Mouse (Mus musculus) liver, embryonic 14.5 days (tissue): ENCODE data around the gene Ank2.

Experiments
- CTCF ChIP-seq: IDR thresholded peaks from 2 replicates; pipeline ENCODE4 v1.5.1; 2016; ENCODE audit warnings: antibody characterized with exemption, low read depth, control low read depth
- EP300 ChIP-seq: IDR thresholded peaks from 2 replicates; pipeline ENCODE4 v1.6.1; 2016; ENCODE audit warnings: antibody characterized with exemption, low read depth

DNA sequence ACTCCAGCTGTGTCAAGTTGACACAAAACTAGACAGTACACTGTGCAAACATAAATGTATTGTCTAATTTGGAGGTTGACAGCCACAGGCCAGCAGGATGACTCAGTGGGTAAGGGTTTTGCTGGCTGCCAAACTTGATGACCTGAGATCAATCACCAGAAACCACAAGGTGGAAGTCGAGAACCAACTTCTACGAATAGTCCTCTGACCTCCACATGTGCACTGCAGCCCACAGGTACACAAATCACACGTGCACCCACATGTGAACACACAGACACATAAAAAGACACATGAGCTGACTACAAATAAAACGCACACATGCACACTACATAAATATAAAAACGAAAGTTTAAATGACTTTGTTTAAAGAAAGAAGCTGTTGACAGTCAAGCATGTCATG is 177.5 kb downstream of the Ank2 start:
- TF ChIP-seq CTCF (no peak), EP300 (no peak)
